Mouse (Mus musculus) heart, postnatal 25 days (tissue): ENCODE data around the gene Slfn9. TPM values are rescaled to one million over a fixed set of nuclear protein-coding genes. Genes with fewer than 3 reads are reported as not detected.
"Not testable (repeated sequence)": the region's sequence is repeated elsewhere in the genome, so short reads cannot be mapped to it uniquely, and the experiment has no call there.

Experiments
- DNase-seq: peaks from one replicate; pipeline ENCODE4 v3.0.0; 2022; ENCODE audit warnings: low spot score
- intact Hi-C: fragments of 180-260 bp; cut with DNase I; formaldehyde crosslinking; loops from one replicate; pipeline ENCODE4 v1.15.1; 2025
- total RNA-seq, 2 experiments: library from RNA; stranded (reverse); gene quantifications; 2 replicates each; pipeline ENCODE4 v1.2.3; 2021

Gene Slfn9
- total RNA-seq, 2 experiments from 2014 or later = 1.1 to 1.5 TPM

GRCm38 (mm10) chr11:82961743-82962142, 29.9 kb downstream of the Slfn9 start:
- intact Hi-C loops = no loop called here
- DNase-seq = no peak

GRCm38 (mm10) chr11:82959613-82960012, 32.0 kb downstream of the Slfn9 start:
- DNase-seq = no peak

DNA sequence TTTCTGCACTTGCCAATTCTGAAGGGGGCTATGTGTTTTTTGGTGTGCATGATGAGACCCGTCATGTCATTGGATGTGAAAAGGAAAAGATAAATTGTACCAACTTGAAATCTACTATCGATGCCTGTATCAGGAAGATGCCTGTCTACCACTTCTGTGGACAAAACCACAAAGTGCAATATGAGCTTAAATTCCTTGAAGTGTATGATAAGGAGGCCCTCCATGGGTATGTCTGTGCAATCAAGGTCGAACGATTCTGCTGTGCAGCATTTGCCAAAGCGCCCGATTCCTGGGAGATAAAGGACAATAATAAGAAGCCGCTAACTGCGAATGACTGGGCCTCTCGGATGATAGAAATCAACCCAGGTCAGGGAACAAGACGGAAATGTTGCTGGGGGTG, 34.7 kb downstream of the Slfn9 start:
- no peak for DNase-seq

More at GRCm38 (mm10) chr11:82959613-82960012, 32.0 kb downstream of the Slfn9 start:
- intact Hi-C loops = loop anchor here (1.0 to 10.0 kb wide), 3 partner anchors 27 to 505 kb away; partner anchors contain the start of gene Mmp28

GRCm38 (mm10) chr11:82954631-82955030, 37.0 kb downstream of the Slfn9 start:
- intact Hi-C loops = loop anchor here (10.0 kb wide), 1 partner anchor 510 kb away; the partner anchor contains the start of gene Mmp28
- DNase-seq = no peak

More for the DNA sequence above, 34.7 kb downstream of the Slfn9 start:
- intact Hi-C loops = loop anchor here (10.0 kb wide), 1 partner anchor 508 kb away; the partner anchor contains the start of gene Mmp28

DNA sequence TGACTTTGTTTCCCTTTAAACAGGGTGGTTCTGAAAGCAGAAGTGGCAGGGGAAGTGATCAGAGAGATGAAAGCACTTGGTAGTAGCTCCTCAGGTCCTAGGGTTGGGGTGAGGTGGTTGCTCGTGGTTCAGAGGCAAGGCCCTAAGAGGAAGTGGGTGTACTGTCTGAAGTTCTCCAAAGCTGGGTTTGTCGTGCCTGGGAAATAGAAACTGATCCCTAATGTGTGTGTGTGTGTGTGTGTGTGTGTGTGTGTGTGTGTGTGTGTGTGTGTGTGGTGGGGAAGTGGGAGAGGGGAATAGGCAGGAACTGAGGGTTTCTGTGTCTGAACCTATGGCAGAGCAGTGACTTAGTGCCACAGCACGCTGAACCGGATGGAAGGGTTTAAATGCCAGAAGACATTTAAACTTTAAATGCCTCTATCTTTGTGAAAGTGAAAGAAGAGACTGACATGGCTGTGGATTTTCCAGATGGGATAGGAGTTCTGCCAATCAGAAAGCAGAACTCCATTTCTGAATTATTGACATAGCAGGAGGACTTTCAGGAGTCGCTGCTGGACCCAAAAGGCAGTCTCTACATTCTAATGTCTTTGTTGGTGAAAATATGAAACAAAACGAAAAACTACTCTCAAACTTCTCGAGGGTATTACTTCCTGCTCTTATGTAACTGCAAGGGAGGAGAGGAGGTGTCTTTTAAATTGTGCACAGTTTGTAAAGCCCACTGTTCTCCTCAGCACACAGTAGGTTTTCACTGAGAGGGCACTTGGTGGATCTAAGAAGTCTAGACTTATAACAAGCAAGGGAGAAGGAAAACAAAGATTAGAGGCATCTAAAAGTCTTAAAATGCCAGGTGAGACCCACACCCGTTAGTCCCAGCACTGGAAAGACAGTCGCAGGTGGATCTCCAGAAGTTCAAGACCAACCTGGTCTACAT, 38.8 kb downstream of the Slfn9 start:
- intact Hi-C loops = loop anchor here (10.0 kb wide), 1 partner anchor 512 kb away; the partner anchor contains the start of gene Mmp28
- no peak for DNase-seq

DNA sequence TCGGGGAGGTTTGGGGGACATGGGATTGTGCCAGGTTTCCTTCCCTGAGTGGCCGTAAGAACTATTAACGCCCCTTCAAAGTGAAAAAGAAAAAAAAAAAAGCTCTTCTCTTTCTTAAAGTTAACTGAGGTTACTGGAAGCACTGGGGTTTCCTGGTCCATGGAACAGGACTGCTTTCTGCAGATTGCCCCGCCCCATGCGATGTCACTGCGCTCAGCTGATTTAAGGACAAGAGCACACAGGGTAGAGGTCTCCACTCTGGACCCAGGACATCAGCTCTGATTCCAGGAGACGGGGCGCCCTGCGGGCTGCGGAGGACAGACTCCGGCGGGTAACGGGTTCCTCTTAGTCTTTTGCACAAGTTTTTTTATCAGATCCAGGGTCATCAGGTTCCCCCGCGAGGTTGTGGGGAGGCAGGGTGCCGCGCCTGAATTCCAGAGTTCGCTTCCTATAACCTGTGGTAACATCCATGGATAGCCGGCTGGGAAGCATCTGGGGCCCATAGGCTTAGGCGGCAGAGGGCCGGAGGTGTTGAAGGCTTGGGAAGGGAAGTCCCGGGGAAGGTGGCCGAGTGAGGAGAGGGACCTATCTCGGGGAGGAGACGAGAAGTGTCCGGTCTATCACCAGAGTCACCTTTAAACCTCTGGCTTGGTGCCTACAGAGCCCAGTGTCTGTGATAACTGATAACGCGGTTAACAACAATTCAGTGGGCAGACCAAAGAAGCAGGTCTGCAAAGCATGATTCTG, 39.6 kb downstream of the Slfn9 start:
- peak; percentile 78 for DNase-seq
- intact Hi-C loops = loop anchor here (10.0 kb wide), 1 partner anchor 513 kb away; the partner anchor contains the start of gene Mmp28

DNA sequence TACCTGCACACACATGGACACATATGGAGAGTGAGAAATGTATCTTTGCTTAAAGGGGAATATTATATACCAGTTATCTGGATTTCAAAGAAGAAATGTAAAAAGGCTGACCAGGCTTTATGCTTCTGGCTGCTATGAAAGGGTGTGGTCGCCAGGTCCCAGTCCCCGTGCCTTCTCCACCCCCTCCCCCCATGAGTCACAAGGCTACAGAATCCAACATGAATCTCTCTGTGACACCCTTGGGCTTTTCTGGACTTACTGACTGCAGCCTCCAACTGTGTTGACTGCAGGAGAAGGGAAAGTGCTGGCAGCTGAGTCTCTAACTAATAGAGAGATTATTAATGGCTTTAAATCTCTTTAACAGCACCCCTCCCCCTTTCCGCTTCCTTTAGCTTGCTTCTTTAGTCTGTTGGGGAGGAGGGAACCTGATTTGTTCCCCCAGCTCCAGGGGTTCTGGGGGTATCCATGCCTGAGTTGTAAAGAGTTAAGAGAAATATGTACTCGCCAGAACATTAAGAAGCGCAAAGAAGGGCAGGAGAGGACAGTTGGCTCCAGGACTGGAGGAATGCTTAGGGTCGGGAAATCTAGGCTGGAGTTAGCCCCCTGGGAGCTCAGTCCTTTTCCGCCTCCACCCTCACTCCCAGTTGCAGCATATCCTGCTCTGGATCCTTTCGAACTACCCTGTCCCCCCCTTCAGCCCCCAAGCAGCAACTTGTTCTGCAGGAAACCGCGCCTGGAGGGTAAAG, 40.7 kb downstream of the Slfn9 start, which contains the start of gene Slfn5:
Gene Slfn5, plus strand, starts transcription at position 614 of the 746 bp plus-strand sequence.
- DNase-seq = peak; percentile 69
- intact Hi-C loops = loop anchor here (10.0 kb wide), 1 partner anchor 514 kb away; the partner anchor contains the start of gene Mmp28

DNA sequence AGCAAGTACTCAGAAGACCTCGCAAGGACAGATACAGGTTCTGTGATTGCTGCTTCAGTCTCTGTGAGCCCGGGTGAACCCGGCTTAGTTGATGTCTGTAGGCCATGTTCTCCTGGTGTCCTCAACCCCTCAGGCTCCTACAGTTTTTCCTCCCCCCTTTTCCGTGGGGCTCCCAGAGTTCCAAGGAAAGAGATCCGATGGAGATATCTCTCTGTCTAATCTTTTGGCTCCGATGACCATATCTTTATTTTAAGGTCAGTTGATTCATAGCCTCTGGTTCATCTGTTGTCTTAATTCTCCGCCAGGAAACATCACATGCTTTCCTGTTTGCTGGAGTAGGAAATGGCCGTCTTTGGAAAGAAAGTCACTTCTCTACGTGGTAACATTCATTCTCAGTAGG, 42.6 kb downstream of the Slfn9 start:
- intact Hi-C loops = no loop called here
- DNase-seq = no peak

DNA sequence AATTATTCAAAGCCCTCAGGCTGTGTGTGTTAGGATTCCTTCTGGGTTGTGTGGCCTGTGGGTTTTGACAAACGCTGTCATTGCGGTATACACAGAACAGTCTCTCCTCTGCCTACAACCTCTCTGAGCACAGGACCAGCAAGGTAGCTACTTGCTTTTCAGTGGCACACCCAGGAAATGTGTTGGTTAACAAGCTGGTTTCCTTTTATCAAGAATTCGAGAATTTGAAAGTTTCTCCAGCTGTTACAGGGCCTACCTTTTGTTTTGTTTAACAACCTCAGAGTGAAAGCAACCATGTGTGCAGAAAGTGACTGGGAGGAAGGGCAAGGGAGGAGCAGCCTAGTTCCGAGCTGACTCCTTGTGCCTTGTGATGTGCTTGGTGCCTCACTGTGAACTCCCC, 44.2 kb downstream of the Slfn9 start:
- intact Hi-C loops = no loop called here
- no peak for DNase-seq

- DNase-seq = no peak
- intact Hi-C loops = no loop called here
Observed at GRCm38 (mm10) chr11:82945636-82946035, 46.0 kb downstream of the Slfn9 start.

- DNase-seq = no peak
- intact Hi-C loops = no loop called here
Observed at GRCm38 (mm10) chr11:82943336-82943735, 48.3 kb downstream of the Slfn9 start.

DNA sequence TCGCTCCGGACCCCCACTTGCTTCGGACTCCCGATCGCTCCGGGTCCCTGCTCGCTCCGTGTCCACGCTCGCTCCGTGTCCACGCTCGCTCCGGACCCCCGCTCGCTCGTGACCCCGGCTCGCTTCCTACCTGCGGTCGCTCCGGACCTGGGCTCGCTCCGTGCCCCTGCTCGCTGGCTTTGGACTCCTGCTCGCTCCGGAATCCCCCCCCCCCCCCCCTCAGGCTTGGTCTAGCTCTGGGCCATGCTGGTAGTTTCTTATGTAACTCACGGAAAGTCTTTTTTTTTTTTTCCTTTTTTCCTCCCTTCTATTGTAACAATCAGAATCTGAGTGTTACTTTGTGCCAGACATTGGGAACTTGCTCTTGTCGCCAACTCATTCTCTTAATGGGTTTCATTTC, 58.4 kb downstream of the Slfn9 start:
- intact Hi-C loops = loop anchor here (2.0 kb wide), 1 partner anchor 26 kb away; no protein-coding TSS in a partner anchor
- DNase-seq = no peak

DNA sequence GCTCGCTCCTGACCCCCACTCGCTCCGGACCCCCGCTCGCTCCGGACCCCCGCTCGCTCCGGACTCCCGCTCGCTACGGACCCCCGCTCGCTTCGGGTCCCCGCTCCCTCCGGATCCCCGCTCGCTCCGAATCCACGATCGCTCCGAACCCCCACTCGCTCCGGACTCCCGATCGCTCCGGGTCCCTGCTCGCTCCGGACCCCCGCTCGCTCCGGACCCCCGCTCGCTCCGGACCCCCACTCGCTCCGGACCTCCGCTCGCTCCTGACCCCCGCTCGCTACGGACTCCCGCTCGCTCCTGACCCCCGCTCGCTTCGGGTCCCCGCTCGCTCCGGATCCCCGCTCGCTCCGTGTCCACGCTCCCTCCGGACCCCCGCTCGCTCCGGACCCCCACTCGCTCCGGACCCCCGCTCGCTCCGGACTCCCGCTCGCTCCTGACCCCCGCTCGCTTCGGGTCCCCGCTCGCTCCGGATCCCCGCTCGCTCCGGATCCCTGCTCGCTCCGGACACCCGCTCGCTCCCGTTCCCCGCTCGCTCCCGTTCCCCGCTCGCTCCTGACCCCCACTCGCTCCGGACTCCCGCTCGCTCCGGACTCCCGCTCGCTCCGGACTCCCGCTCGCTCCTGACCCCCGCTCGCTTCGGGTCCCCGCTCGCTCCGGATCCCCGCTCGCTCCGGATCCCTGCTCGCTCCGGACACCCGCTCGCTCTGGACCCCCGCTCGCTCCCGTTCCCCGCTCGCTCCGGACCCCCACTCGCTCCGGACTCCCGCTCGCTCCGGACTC, 59.8 kb downstream of the Slfn9 start:
- intact Hi-C loops = loop anchor here (2.0 kb wide), 1 partner anchor 27 kb away; no protein-coding TSS in a partner anchor

DNA sequence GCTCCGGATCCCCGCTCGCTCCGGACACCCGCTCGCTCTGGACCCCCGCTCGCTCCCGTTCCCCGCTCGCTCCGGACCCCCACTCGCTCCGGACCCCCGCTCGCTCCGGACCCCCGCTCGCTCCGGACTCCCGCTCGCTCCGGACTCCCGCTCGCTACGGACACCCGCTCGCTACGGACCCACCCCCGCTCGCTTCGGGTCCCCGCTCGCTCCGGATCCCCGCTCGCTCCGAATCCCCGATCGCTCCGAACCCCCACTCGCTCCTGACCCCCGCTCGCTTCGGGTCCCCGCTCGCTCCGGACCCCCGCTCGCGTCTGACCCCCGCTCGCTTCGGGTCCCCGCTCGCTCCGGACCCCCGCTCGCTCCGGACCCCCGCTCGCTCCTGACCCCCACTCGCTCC, 60.5 kb downstream of the Slfn9 start:
- DNase-seq, intact Hi-C loops: not testable (repeated sequence)

More for the DNA sequence above, 59.8 kb downstream of the Slfn9 start:
- not testable (repeated sequence) for DNase-seq

DNA sequence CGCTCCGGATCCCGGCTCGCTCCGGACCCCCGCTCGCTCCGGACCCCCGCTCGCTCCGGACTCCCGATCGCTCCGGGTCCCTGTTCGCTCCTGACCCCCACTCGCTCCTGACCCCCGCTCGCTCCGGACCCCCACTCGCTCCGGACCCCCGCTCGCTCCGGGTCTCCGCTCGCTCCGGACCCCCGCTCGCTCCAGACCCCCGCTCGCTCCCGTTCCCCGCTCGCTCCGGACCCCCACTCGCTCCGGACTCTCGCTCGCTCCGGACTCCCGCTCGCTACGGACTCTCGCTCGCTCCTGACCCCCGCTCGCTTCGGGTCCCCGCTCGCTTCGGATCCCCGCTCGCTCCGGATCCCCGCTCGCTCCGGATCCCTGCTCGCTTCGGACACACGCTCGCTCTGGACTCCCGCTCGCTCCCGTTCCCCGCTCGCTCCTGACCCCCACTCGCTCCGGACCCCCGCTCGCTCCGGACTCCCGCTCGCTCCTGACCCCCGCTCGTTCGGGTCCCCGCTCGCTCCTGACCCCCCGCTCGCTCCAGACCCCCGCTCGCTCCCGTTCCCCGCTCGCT, 61.2 kb downstream of the Slfn9 start:
- DNase-seq, intact Hi-C loops: not testable (repeated sequence)

- intact Hi-C loops = no loop called here
Observed at GRCm38 (mm10) chr11:82929633-82929950, 62.0 kb downstream of the Slfn9 start.

DNA sequence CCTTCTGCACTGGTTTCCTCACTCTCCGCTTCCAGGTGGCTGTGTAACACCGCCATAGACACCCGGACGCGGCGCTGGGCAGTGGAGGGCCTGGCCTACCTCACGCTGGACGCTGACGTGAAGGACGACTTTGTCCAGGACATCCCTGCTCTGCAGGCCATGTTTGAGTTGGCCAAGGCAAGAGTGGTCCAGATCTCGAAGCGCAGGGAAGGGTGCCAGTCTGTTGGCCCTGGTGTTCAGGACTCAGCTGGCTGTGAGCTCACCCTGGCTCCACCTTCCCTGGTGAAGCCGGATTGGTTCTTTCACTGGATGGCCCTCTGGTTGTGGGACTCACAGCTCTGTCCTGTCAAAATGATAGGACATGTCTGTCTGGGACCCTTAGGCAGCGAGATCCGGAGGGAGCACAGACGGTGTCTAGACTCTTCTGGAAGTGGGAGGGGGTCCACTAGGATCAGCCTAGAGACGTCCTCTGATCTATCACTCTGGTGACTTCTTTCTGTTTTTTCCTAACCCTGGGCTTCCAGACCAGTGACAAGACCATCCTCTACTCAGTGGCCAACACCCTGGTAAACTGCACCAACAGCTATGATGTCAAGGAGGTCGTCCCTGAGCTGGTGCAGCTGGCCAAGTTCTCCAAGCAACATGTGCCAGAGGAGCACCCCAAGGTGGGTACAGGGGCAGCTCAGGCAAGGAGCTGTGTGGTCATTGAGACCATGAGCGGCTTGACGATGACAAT, 62.6 kb downstream of the Slfn9 start:
- intact Hi-C loops = no loop called here
- no peak for DNase-seq

More at GRCm38 (mm10) chr11:82929633-82929950, 62.0 kb downstream of the Slfn9 start:
- DNase-seq = no peak
